In the genomic region with DNA sequence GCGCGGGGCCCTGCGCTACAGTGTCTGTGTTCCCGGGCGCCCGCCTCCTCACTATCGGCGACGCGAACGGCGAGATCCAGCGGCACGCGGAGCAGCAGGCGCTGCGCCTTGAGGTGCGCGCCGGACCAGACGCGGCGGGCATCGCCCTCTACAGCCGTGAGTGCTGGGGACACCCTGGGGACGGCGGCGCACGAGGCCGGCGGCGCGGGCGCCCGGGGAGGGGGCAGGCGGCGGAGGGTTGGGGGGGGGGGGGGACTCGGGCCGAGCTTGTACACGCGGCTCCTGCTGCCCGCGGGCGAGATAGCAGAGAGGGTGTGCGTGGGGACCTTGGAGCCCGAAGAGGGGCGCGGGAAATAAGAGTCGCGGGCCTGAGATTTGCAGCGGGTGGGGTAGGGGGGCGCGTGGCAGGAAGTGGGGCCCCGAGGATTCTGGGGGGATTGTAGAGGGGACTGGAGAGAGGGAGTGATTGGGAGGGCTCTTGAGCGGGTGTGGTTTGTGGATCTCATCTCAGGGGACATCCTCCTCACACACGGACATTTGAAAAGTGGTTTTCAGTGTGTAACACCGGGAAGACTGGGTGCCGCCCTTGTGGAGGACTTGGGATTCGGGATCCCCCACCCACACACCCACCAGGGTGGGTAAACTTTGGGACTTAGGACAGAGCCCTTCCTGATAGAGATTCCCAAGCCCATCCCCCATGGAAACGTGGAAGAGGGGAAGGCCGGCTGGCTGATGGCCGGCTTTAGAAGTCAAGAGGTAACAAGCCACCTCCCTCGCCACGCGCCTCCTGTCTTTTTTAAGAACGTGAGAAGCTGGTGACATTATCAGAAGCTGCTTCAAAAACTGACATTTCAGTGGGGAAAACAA, we compare ENCODE assay signal across 8 mouse cellular contexts. TPM values are rescaled to one million over a fixed set of nuclear protein-coding genes. Genes with fewer than 3 reads are reported as not detected.
DNase-seq lines count a peak whose midpoint lies in the region; ATAC-seq and TF ChIP-seq lines count a peak whose summit lies in the region.

No protein-coding gene starts in this region.

- under 1% methylated on average over 40 of the region's 66 CpGs for WGBS in heart, embryonic 14.5 days
- under 1% methylated on average over 32 of the region's 66 CpGs for WGBS in liver, postnatal 0 days (ENCODE audit: insufficient replicate concordance)
- 1% methylated on average over 58 of the region's 66 CpGs for WGBS in olfactory bulb, adult 2 months

- H3K4me2 ChIP-seq in heart, embryonic 14.5 days (ENCODE audit: low read length): peak overlapping the region; percentile 74
- H3K4me2 ChIP-seq in liver, postnatal 0 days (ENCODE audit: low read depth, low read length): peak overlapping the region; percentile 91

- peaks cover 41% of the 10 kb centered on the region for H3K36me3 ChIP-seq in E14TG2a.4 (ENCODE audit: insufficient read depth, low read length)
- H3K36me3 ChIP-seq in heart, embryonic 14.5 days (ENCODE audit: control insufficient read depth, insufficient read depth, low read length): peaks cover 17% of the 10 kb centered on the region
- peaks cover 11% of the 10 kb centered on the region for H3K36me3 ChIP-seq in liver, postnatal 0 days (replicated peaks; ENCODE audit: insufficient read depth, low read length)

- H3K4me1 ChIP-seq in E14TG2a.4 (replicated peaks; ENCODE audit: low read depth, low read length): peaks cover 62% of the 10 kb centered on the region
- H3K4me1 ChIP-seq in heart, embryonic 14.5 days (ENCODE audit: control insufficient read depth in 2 of 2, insufficient read depth in 2 of 2, low read length in 2 of 2): peaks cover 7 to 13% of the 10 kb centered on the region in 2 experiments
- H3K4me1 ChIP-seq in liver, postnatal 0 days (ENCODE audit: insufficient read depth): peaks cover 23% of the 10 kb centered on the region
- H3K4me1 ChIP-seq in olfactory bulb, adult 2 months (ENCODE audit: control insufficient read depth, insufficient read depth, low read length): peaks cover 3% of the 10 kb centered on the region; the same call in 1 of the 2 replicates

- peak; percentile 29 for ATAC-seq in erythroblast, adult 5-6 weeks (replicated peaks; ENCODE audit: low FRiP score, poor library complexity, severe bottlenecking)
- peak; percentile 29 for ATAC-seq in heart, embryonic 14.5 days (ENCODE audit: insufficient number of reproducible peaks, insufficient read depth, low FRiP score, low read depth)
- ATAC-seq in liver, postnatal 0 days: peak; percentile 8

- DNase-seq in adrenal gland, postnatal 4 days (ENCODE audit: low spot score in 2 of 2): peak; percentile 18 to 44
- peak; percentile 79 for DNase-seq in kidney, postnatal 10 days
- DNase-seq in liver, postnatal 0 days: peak; percentile 48
- peak; percentile 25 to 65 for DNase-seq in urinary bladder, postnatal 4 days (ENCODE audit: low spot score in 2 of 2)

- TF ChIP-seq EP300 in liver, postnatal 0 days (IDR thresholded peaks at IDR 0.05; ENCODE audit: low read depth): no peak

- H3K27ac ChIP-seq in heart, embryonic 14.5 days (replicated peaks in 1 of 2; ENCODE audit: control insufficient read depth in 1 of 2, insufficient read depth in 1 of 2, low read depth in 2 of 2, low read length in 2 of 2): peak overlapping the region; percentile 92 to 99
- peak overlapping the region; percentile 95 for H3K27ac ChIP-seq in liver, postnatal 0 days (ENCODE audit: low read depth)
- peak overlapping the region; percentile 87 for H3K27ac ChIP-seq in olfactory bulb, adult 2 months (ENCODE audit: insufficient read depth, low read depth, low read length)

- TF ChIP-seq CTCF in E14TG2a.4 (conservative IDR thresholded peaks at IDR 0.05; ENCODE audit: low read length): no peak
- peak; percentile 24; the same call in 1 of the 2 replicates for TF ChIP-seq CTCF in liver, postnatal 0 days (IDR thresholded peaks at IDR 0.05; ENCODE audit: low read depth)
- no peak for TF ChIP-seq CTCF in olfactory bulb, adult 2 months (IDR thresholded peaks at IDR 0.05; ENCODE audit: insufficient read depth, low read depth, low read length)

- no peaks in the 10 kb centered on the region for H3K27me3 ChIP-seq in E14TG2a.4 (ENCODE audit: insufficient read depth, low read length)
- no peaks in the 10 kb centered on the region for H3K27me3 ChIP-seq in heart, embryonic 14.5 days (ENCODE audit: control insufficient read depth, insufficient read depth, low read length)
- H3K27me3 ChIP-seq in liver, postnatal 0 days (ENCODE audit: insufficient read depth, low read length): no peaks in the 10 kb centered on the region

- H3K4me3 ChIP-seq in E14TG2a.4 (replicated peaks; ENCODE audit: low read length): peak overlapping the region; percentile 88
- peak overlapping the region; percentile 80 to 95 for H3K4me3 ChIP-seq in heart, embryonic 14.5 days (ENCODE audit: control insufficient read depth in 1 of 2, insufficient read depth in 1 of 2, low read depth in 1 of 2, low read length in 2 of 2)
- peak overlapping the region; percentile 81 for H3K4me3 ChIP-seq in liver, postnatal 0 days (ENCODE audit: low read depth, low read length)
- H3K4me3 ChIP-seq in olfactory bulb, adult 2 months (ENCODE audit: insufficient read depth, low read depth, low read length): peak overlapping the region; percentile 88

- no peaks in the 10 kb centered on the region for H3K9me3 ChIP-seq in E14TG2a.4 (ENCODE audit: low read length)
- H3K9me3 ChIP-seq in heart, embryonic 14.5 days (ENCODE audit: control insufficient read depth, low read length): no peaks in the 10 kb centered on the region
- no peaks in the 10 kb centered on the region for H3K9me3 ChIP-seq in liver, postnatal 0 days (ENCODE audit: low read length)

- peak overlapping the region; percentile 96 for H3K9ac ChIP-seq in heart, embryonic 14.5 days (ENCODE audit: low read length)
- H3K9ac ChIP-seq in liver, postnatal 0 days (replicated peaks): peak overlapping the region; percentile 98

- no peak; the same call in 1 of the 2 replicates for TF ChIP-seq POLR2A in olfactory bulb, adult 2 months (IDR thresholded peaks at IDR 0.05; ENCODE audit: insufficient read depth, low read depth, low read length)

RNA-seq across cellular contexts. Expression of gene Carm1, which starts 0.6 kb away (rescaled TPM):
- 10 to 100 TPM; 71.4 to 83.9 TPM for total RNA-seq in adrenal gland, postnatal 4 days (2021)
- total RNA-seq in erythroblast, adult 5-6 weeks (2015; ENCODE audit: low replicate concordance): 35.7 and 90.5 TPM in 2 replicates
- 51.5 and 54.9 TPM in 2 replicates for total RNA-seq in erythroblast, adult 5-6 weeks (2017; ENCODE audit: low replicate concordance)
- polyA plus RNA-seq in heart, embryonic 14.5 days (2014; fragmentation: Nextera tagmentation; extraction: Ambion mirVana): 38.1 and 41.0 TPM in 2 replicates
- polyA plus RNA-seq in liver, postnatal 0 days (2015; fragmentation: Nextera tagmentation; extraction: Ambion mirVana): 8.6 TPM in 2 replicates
- polyA plus RNA-seq in olfactory bulb, adult 2 months (2012; ENCODE audit: insufficient read depth, insufficient read length, low replicate concordance, missing spikeins): not detected in 2 replicates

RNA-seq across cellular contexts. Expression of gene AB124611, which starts 21.3 kb away (rescaled TPM):
- total RNA-seq in adrenal gland, postnatal 4 days (2021): 1 to 10 TPM; 3.7 to 5.0 TPM
- total RNA-seq in erythroblast, adult 5-6 weeks (2015; ENCODE audit: low replicate concordance): 37.3 and 39.5 TPM in 2 replicates
- 39.3 and 42.3 TPM in 2 replicates for total RNA-seq in erythroblast, adult 5-6 weeks (2017; ENCODE audit: low replicate concordance)
- 2.4 and 2.9 TPM in 2 replicates for polyA plus RNA-seq in heart, embryonic 14.5 days (2014; fragmentation: Nextera tagmentation; extraction: Ambion mirVana)
- polyA plus RNA-seq in liver, postnatal 0 days (2015; fragmentation: Nextera tagmentation; extraction: Ambion mirVana): 13.6 and 14.2 TPM in 2 replicates
- polyA plus RNA-seq in olfactory bulb, adult 2 months (2012; ENCODE audit: insufficient read depth, insufficient read length, low replicate concordance, missing spikeins): not detected in 2 replicates

RNA-seq across cellular contexts. Expression of gene Tmed1, which starts 37.3 kb away (rescaled TPM):
- 10 to 100 TPM; 37.3 to 37.8 TPM for total RNA-seq in adrenal gland, postnatal 4 days (2021)
- total RNA-seq in erythroblast, adult 5-6 weeks (2015; ENCODE audit: low replicate concordance): 2.1 and 3.6 TPM in 2 replicates
- total RNA-seq in erythroblast, adult 5-6 weeks (2017; ENCODE audit: low replicate concordance): 0.85 and 5.9 TPM in 2 replicates
- 77.5 and 81.4 TPM in 2 replicates for polyA plus RNA-seq in heart, embryonic 14.5 days (2014; fragmentation: Nextera tagmentation; extraction: Ambion mirVana)
- 34.6 and 38.0 TPM in 2 replicates for polyA plus RNA-seq in liver, postnatal 0 days (2015; fragmentation: Nextera tagmentation; extraction: Ambion mirVana)
- polyA plus RNA-seq in olfactory bulb, adult 2 months (2012; ENCODE audit: insufficient read depth, insufficient read length, low replicate concordance, missing spikeins): not detected in 2 replicates

RNA-seq across cellular contexts. Expression of gene Timm29, which starts 45.2 kb away (rescaled TPM):
- total RNA-seq in adrenal gland, postnatal 4 days (2021): 10 to 100 TPM; 55.6 to 57.3 TPM
- total RNA-seq in erythroblast, adult 5-6 weeks (2015; ENCODE audit: low replicate concordance): 11.1 and 16.7 TPM in 2 replicates
- 16.2 and 17.0 TPM in 2 replicates for total RNA-seq in erythroblast, adult 5-6 weeks (2017; ENCODE audit: low replicate concordance)
- 38.1 and 40.0 TPM in 2 replicates for polyA plus RNA-seq in heart, embryonic 14.5 days (2014; fragmentation: Nextera tagmentation; extraction: Ambion mirVana)
- polyA plus RNA-seq in liver, postnatal 0 days (2015; fragmentation: Nextera tagmentation; extraction: Ambion mirVana): 12.5 and 13.0 TPM in 2 replicates
- polyA plus RNA-seq in olfactory bulb, adult 2 months (2012; ENCODE audit: insufficient read depth, insufficient read length, low replicate concordance, missing spikeins): not detected in 2 replicates

RNA-seq across cellular contexts. Expression of gene Yipf2, which starts 45.3 kb away (rescaled TPM):
- 10 to 100 TPM; 27.2 to 28.4 TPM for total RNA-seq in adrenal gland, postnatal 4 days (2021)
- 1.3 and 2.3 TPM in 2 replicates for total RNA-seq in erythroblast, adult 5-6 weeks (2015; ENCODE audit: low replicate concordance)
- 2.6 and 5.7 TPM in 2 replicates for total RNA-seq in erythroblast, adult 5-6 weeks (2017; ENCODE audit: low replicate concordance)
- 11.5 and 11.7 TPM in 2 replicates for polyA plus RNA-seq in heart, embryonic 14.5 days (2014; fragmentation: Nextera tagmentation; extraction: Ambion mirVana)
- polyA plus RNA-seq in liver, postnatal 0 days (2015; fragmentation: Nextera tagmentation; extraction: Ambion mirVana): 7.8 and 8.5 TPM in 2 replicates
- polyA plus RNA-seq in olfactory bulb, adult 2 months (2012; ENCODE audit: insufficient read depth, insufficient read length, low replicate concordance, missing spikeins): not detected in 2 replicates

Comparison
In these comparisons a context has a peak if more than half of its experiments do, and no peak if none do; other contexts are left out.
1. Peak in every context shown above with its lines: DNase-seq, ATAC-seq, H3K4me3 ChIP-seq and H3K27ac ChIP-seq.